Mouse (Mus musculus): Measurements from ENCODE around the gene Klhdc4.

Klhdc4 gene

GRCm38 (mm10) chr8:121808032-121808431 is 21.3 kb downstream of the Klhdc4 start:
- DNase-seq (ENCODE audit: inconsistent ontology term), result no peak

GRCm38 (mm10) chr8:121806126-121806525 is 23.2 kb downstream of the Klhdc4 start:
- no peak for DNase-seq (ENCODE audit: inconsistent ontology term)

GRCm38 (mm10) chr8:121804829-121805228 is 24.5 kb downstream of the Klhdc4 start:
- DNase-seq (ENCODE audit: inconsistent ontology term), result no peak

GRCm38 (mm10) chr8:121798401-121798800 is 31.0 kb downstream of the Klhdc4 start:
- DNase-seq (ENCODE audit: inconsistent ontology term), result no peak

GRCm38 (mm10) chr8:121796406-121796805 is 33.0 kb downstream of the Klhdc4 start:
- no peak for DNase-seq (ENCODE audit: inconsistent ontology term)

- no peak for DNase-seq (ENCODE audit: inconsistent ontology term)
Observed at GRCm38 (mm10) chr8:121795461-121795860, 33.9 kb downstream of the Klhdc4 start.

- no peak for DNase-seq (ENCODE audit: inconsistent ontology term)
Observed at GRCm38 (mm10) chr8:121794151-121794550, 35.2 kb downstream of the Klhdc4 start.

- DNase-seq (ENCODE audit: inconsistent ontology term), result no peak
Observed at GRCm38 (mm10) chr8:121792627-121793026, 36.7 kb downstream of the Klhdc4 start.

GRCm38 (mm10) chr8:121792159-121792558 is 37.2 kb downstream of the Klhdc4 start:
- no peak for DNase-seq (ENCODE audit: inconsistent ontology term)

- no peak for DNase-seq (ENCODE audit: inconsistent ontology term)
Observed at GRCm38 (mm10) chr8:121788786-121789185, 40.6 kb downstream of the Klhdc4 start.

- no peak for DNase-seq (ENCODE audit: inconsistent ontology term)
Observed at GRCm38 (mm10) chr8:121786542-121786941, 42.8 kb downstream of the Klhdc4 start.

- DNase-seq (ENCODE audit: inconsistent ontology term), result no peak
Observed at GRCm38 (mm10) chr8:121782493-121782892, 46.9 kb downstream of the Klhdc4 start.

GRCm38 (mm10) chr8:121773876-121774275 is 55.5 kb downstream of the Klhdc4 start:
- DNase-seq (ENCODE audit: inconsistent ontology term), result no peak

GRCm38 (mm10) chr8:121770845-121771752 is 58.3 kb downstream of the Klhdc4 start:
- DNase-seq (ENCODE audit: inconsistent ontology term), result no peak

- DNase-seq (ENCODE audit: inconsistent ontology term), result no peak
Observed at GRCm38 (mm10) chr8:121769621-121770020, 59.7 kb downstream of the Klhdc4 start.

- DNase-seq (ENCODE audit: inconsistent ontology term), result no peak
Observed at GRCm38 (mm10) chr8:121769095-121769494, 60.3 kb downstream of the Klhdc4 start.

GRCm38 (mm10) chr8:121765594-121766138 is 63.7 kb downstream of the Klhdc4 start:
- DNase-seq (ENCODE audit: inconsistent ontology term), result no peak

- DNase-seq (ENCODE audit: inconsistent ontology term), result no peak
Observed at GRCm38 (mm10) chr8:121763700-121764013, 65.7 kb downstream of the Klhdc4 start.

- DNase-seq (ENCODE audit: inconsistent ontology term), result no peak
Observed at GRCm38 (mm10) chr8:121762999-121763699, 66.2 kb downstream of the Klhdc4 start.

GRCm38 (mm10) chr8:121761480-121761879 is 67.9 kb downstream of the Klhdc4 start:
- DNase-seq (ENCODE audit: inconsistent ontology term), result peak; percentile 52

- DNase-seq (ENCODE audit: inconsistent ontology term), result no peak
Observed at GRCm38 (mm10) chr8:121760484-121760883, 68.9 kb downstream of the Klhdc4 start.

GRCm38 (mm10) chr8:121758470-121758869 is 70.9 kb downstream of the Klhdc4 start:
- DNase-seq (ENCODE audit: inconsistent ontology term), result no peak

GRCm38 (mm10) chr8:121751407-121751806 is 78.0 kb downstream of the Klhdc4 start:
- DNase-seq (ENCODE audit: inconsistent ontology term), result peak; percentile 57
